Mouse (Mus musculus): ENCODE measurements around the gene Atp6v1e2.

Gene Atp6v1e2

GRCm38 (mm10) chr17:86964502-86964901 is 16.8 kb upstream of the Atp6v1e2 start:
- DNase-seq (ENCODE audit: low spot score): peak; percentile 68

GRCm38 (mm10) chr17:86964041-86964440 is 16.3 kb upstream of the Atp6v1e2 start:
- no peak for DNase-seq (ENCODE audit: low spot score)

GRCm38 (mm10) chr17:86963586-86963902 is 15.8 kb upstream of the Atp6v1e2 start:
- no peak for DNase-seq (ENCODE audit: low spot score)

GRCm38 (mm10) chr17:86962894-86963585 is 15.3 kb upstream of the Atp6v1e2 start, which contains the start of gene Rhoq:
Rhoq (plus strand) TSS chr17:86963082.
- DNase-seq (ENCODE audit: low spot score): peak; percentile 92

GRCm38 (mm10) chr17:86962297-86962893 is 14.7 kb upstream of the Atp6v1e2 start:
- DNase-seq (ENCODE audit: low spot score): peak; percentile 84

- DNase-seq (ENCODE audit: low spot score): no peak
These were observed 13.7 kb upstream of the Atp6v1e2 start for GRCm38 (mm10) chr17:86961301-86961841.

GRCm38 (mm10) chr17:86957968-86958367 is 10.3 kb upstream of the Atp6v1e2 start:
- DNase-seq (ENCODE audit: low spot score): no peak

GRCm38 (mm10) chr17:86957239-86957638 is 9.5 kb upstream of the Atp6v1e2 start:
- DNase-seq (ENCODE audit: low spot score): no peak

- no peak for DNase-seq (ENCODE audit: low spot score)
These were observed 1.1 kb upstream of the Atp6v1e2 start for GRCm38 (mm10) chr17:86948801-86949200.

GRCm38 (mm10) chr17:86946078-86946477 is 1.6 kb downstream of the Atp6v1e2 start:
- DNase-seq (ENCODE audit: low spot score): no peak

- DNase-seq (ENCODE audit: low spot score): no peak
These were observed 4.5 kb downstream of the Atp6v1e2 start for GRCm38 (mm10) chr17:86943158-86943557.

- no peak for DNase-seq (ENCODE audit: low spot score)
These were observed 5.6 kb downstream of the Atp6v1e2 start for GRCm38 (mm10) chr17:86942112-86942511.

GRCm38 (mm10) chr17:86938683-86939082 is 9.0 kb downstream of the Atp6v1e2 start:
- no peak for DNase-seq (ENCODE audit: low spot score)

- peak; percentile 76 for DNase-seq (ENCODE audit: low spot score)
These were observed 10.1 kb downstream of the Atp6v1e2 start for GRCm38 (mm10) chr17:86937497-86938155.

GRCm38 (mm10) chr17:86937064-86937463 is 10.6 kb downstream of the Atp6v1e2 start:
- DNase-seq (ENCODE audit: low spot score): no peak

GRCm38 (mm10) chr17:86932896-86933295 is 14.8 kb downstream of the Atp6v1e2 start:
- DNase-seq (ENCODE audit: low spot score): no peak

- no peak for DNase-seq (ENCODE audit: low spot score)
These were observed 17.7 kb downstream of the Atp6v1e2 start for GRCm38 (mm10) chr17:86929981-86930380.

- no peak for DNase-seq (ENCODE audit: low spot score)
These were observed 18.3 kb downstream of the Atp6v1e2 start for GRCm38 (mm10) chr17:86929355-86929754.

GRCm38 (mm10) chr17:86926836-86927235 is 20.9 kb downstream of the Atp6v1e2 start:
- no peak for DNase-seq (ENCODE audit: low spot score)

GRCm38 (mm10) chr17:86924679-86925078 is 23.0 kb downstream of the Atp6v1e2 start:
- no peak for DNase-seq (ENCODE audit: low spot score)

GRCm38 (mm10) chr17:86919729-86920128 is 28.0 kb downstream of the Atp6v1e2 start:
- no peak for DNase-seq (ENCODE audit: low spot score)

GRCm38 (mm10) chr17:86918786-86919185 is 28.9 kb downstream of the Atp6v1e2 start:
- no peak for DNase-seq (ENCODE audit: low spot score)

GRCm38 (mm10) chr17:86917048-86917447 is 30.6 kb downstream of the Atp6v1e2 start, which contains the start of gene Tmem247:
Tmem247 (plus strand) TSS chr17:86917348.
- no peak for DNase-seq (ENCODE audit: low spot score)
